ENCODE assay signal across 10 mouse cellular contexts in the genomic region with DNA sequence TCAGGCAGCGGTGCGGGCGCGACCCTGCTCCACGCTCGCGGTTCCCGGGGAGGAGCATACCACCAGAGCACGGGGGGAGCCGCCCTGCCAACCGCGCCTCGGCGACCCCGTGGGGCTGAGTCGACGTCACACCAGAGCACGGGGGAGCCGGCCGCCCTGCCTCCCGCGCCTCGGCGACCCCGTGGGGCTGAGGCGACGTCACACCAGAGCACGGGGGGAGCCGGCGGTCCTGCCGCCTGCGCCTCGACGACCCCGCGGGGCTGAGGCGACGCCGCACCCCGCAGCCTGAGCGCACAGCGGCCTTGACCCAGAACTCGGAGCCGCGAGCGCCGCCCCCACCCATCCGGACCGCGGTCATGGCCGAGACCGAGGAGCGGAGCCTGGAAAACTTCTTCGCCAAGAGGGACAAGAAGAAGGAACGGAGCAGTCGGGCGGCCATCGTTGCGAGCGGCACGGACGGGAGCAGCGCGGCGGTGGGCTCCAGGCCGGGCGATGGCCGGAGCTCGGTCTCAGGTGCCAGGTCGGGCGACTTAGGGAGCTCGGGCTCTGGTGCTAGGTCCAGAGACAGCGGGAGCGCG. TPM values are rescaled to one million over a fixed set of nuclear protein-coding genes. Genes with fewer than 3 reads are reported as not detected.
A peak's percentile ranks its signal among the peaks of the same experiment; 100 is the strongest.
DNase-seq lines count a peak whose midpoint lies in the region; ATAC-seq lines count a peak whose summit lies in the region.
"Not testable (repeated sequence)": the region's sequence is repeated elsewhere in the genome, so short reads cannot be mapped to it uniquely, and the experiment has no call there.
"Had no signal": no experiment of that assay in that cellular context is flagged by ENCODE, and none has a peak within 500 bp of the region (broad histone marks: within the 10 kb centered on the region; RNA-seq: fewer than 3 reads in every experiment).

No protein-coding gene starts in this region.

- H3K27me3 ChIP-seq in embryonic facial prominence, embryonic 14.5 days (replicated peaks; ENCODE audit: control insufficient read depth, insufficient read depth, low read length); hindbrain, embryonic 16.5 days (replicated peaks; ENCODE audit: control insufficient read depth, insufficient read depth, low read length); limb, embryonic 12.5 days: not testable (repeated sequence)

- H3K9ac ChIP-seq in embryonic facial prominence, embryonic 14.5 days (ENCODE audit: low read depth, low read length); hindbrain, embryonic 16.5 days (ENCODE audit: low read depth, low read length); limb, embryonic 12.5 days (replicated peaks): not testable (repeated sequence)

- 66% methylated on average over 47 of the region's 75 CpGs for WGBS in embryonic facial prominence, embryonic 14.5 days
- 68% methylated on average over 46 of the region's 75 CpGs for WGBS in hindbrain, embryonic 16.5 days
- 62% methylated on average over 54 of the region's 75 CpGs for WGBS in limb, embryonic 12.5 days

- not testable (repeated sequence) for H3K27ac ChIP-seq in embryonic facial prominence, embryonic 14.5 days (replicated peaks; ENCODE audit: low read depth, low read length); hindbrain, embryonic 16.5 days (ENCODE audit: low read depth, low read length); limb, embryonic 12.5 days

- H3K4me3 ChIP-seq in embryonic facial prominence, embryonic 14.5 days (ENCODE audit: low read depth, low read length); hindbrain, embryonic 16.5 days (ENCODE audit: low read length); limb, embryonic 12.5 days (replicated peaks): not testable (repeated sequence)

- H3K4me1 ChIP-seq in embryonic facial prominence, embryonic 14.5 days (ENCODE audit: control insufficient read depth, insufficient read depth, low read length); hindbrain, embryonic 16.5 days (ENCODE audit: control insufficient read depth, insufficient read depth, low read depth, low read length); limb, embryonic 12.5 days (replicated peaks): not testable (repeated sequence)

- ATAC-seq in embryonic facial prominence, embryonic 14.5 days (ENCODE audit: low read depth) = peak; percentile 81
- peak; percentile 80 for ATAC-seq in hindbrain, embryonic 16.5 days
- peak; percentile 92 for ATAC-seq in limb, embryonic 12.5 days (ENCODE audit: insufficient number of reproducible peaks, insufficient read depth, low FRiP score, low TSS enrichment, low read depth)
- ATAC-seq in megakaryocyte-erythroid progenitor cell, adult 5-6 weeks (replicated peaks; ENCODE audit: low FRiP score, low TSS enrichment, poor library complexity, severe bottlenecking) = peak; percentile 69

- not testable (repeated sequence) for H3K36me3 ChIP-seq in embryonic facial prominence, embryonic 14.5 days (ENCODE audit: control insufficient read depth, insufficient read depth, low read length); hindbrain, embryonic 16.5 days (ENCODE audit: control insufficient read depth, insufficient read depth, low read length); limb, embryonic 12.5 days

- DNase-seq in T-cell, adult 2 months (ENCODE audit: low spot score) = peak; percentile 4
- DNase-seq in embryonic facial prominence, embryonic 14.5 days (ENCODE audit: low spot score) = not testable (repeated sequence)
- peak; percentile 86 for DNase-seq in heart, adult 11 months
- DNase-seq in right cerebral cortex, postnatal 25 days = peak; percentile 11
- peak; percentile 9 for DNase-seq in urinary bladder, postnatal 25 days (ENCODE audit: low spot score)

- peaks cover 15% of the 10 kb centered on the region for H3K9me3 ChIP-seq in embryonic facial prominence, embryonic 14.5 days (ENCODE audit: control insufficient read depth, low read length)
- H3K9me3 ChIP-seq in hindbrain, embryonic 16.5 days (ENCODE audit: control insufficient read depth, low read length) = not testable (repeated sequence)
- peaks cover 16% of the 10 kb centered on the region for H3K9me3 ChIP-seq in limb, embryonic 12.5 days

- not testable (repeated sequence) for H3K4me2 ChIP-seq in embryonic facial prominence, embryonic 14.5 days (ENCODE audit: low read depth, low read length); hindbrain, embryonic 16.5 days (ENCODE audit: low read length); limb, embryonic 12.5 days

RNA-seq across cellular contexts. Expression of a gene that starts 31.6 kb away (rescaled TPM):
- polyA plus RNA-seq in embryonic facial prominence, embryonic 14.5 days (2014; fragmentation: Nextera tagmentation; extraction: Ambion mirVana) = not detected in 2 replicates
- polyA plus RNA-seq in hindbrain, embryonic 16.5 days (2015; fragmentation: Nextera tagmentation; extraction: Ambion mirVana) = not detected in 2 replicates
- not detected in 2 replicates for polyA plus RNA-seq in limb, embryonic 12.5 days (2016; fragmentation: Nextera tagmentation; extraction: Ambion mirVana)
- total RNA-seq in megakaryocyte-erythroid progenitor cell, adult 5-6 weeks (2014; fragmentation: Nextera tagmentation) = not detected in 2 replicates
- total RNA-seq in megakaryocyte-erythroid progenitor cell, adult 5-6 weeks (2017) = not detected in 2 replicates
- total RNA-seq: gastrocnemius, postnatal 4 days had no signal
- polyA plus RNA-seq: G1E had no signal
